Mouse (Mus musculus) spleen, adult 2 months (tissue): Measurements from ENCODE around the gene Cfap61.

Experiments
- CTCF ChIP-seq: fragments of 200-500 bp; IDR thresholded peaks from 2 replicates; pipeline ENCODE4 v1.5.1; 2011; ENCODE audit warnings: mild to moderate bottlenecking, inconsistent platforms; ENCODE audit not compliant: insufficient read depth, insufficient read length, insufficient replicate concordance; ENCODE audit errors: extremely low read depth
- POLR2A ChIP-seq: fragments of 200-500 bp; IDR thresholded peaks from 2 replicates; pipeline ENCODE4 v1.6.1; 2011; ENCODE audit warnings: low read depth, low read length, inconsistent platforms

- TF ChIP-seq CTCF (no peak), POLR2A (no peak)
These were observed 15.7 kb downstream of the Cfap61 start for GRCm38 (mm10) chr2:145950239-145950638.
